Mouse (Mus musculus): ENCODE data around the gene Gm26602. TPM values are rescaled to one million over a fixed set of nuclear protein-coding genes. Genes with fewer than 3 reads are reported as not detected.

The Gm26602 gene
- polyA plus RNA-seq, 1 experiment from 2014 or later = 1.9 TPM

GRCm38 (mm10) chr10:79933145-79933679 lies 22.6 kb downstream of the Gm26602 start:
- H3K27me3 ChIP-seq (ENCODE audit: poor library complexity, severe bottlenecking) = no peaks in the 10 kb centered on the region
- 75% methylated on average over 9 of the region's 9 CpGs for WGBS
- DNase-seq (ENCODE audit: extremely low spot score, low spot score) = no peak
- H3K27ac ChIP-seq = peak overlapping the region; percentile 78
- peak overlapping the region; percentile 25; the same call in 1 of the 2 replicates for H3K4me3 ChIP-seq
- H3K36me3 ChIP-seq (replicated peaks) = peaks cover 72% of the 10 kb centered on the region
- H3K4me1 ChIP-seq = peaks cover 82% of the 10 kb centered on the region
- no peaks in the 10 kb centered on the region for H3K9me3 ChIP-seq

- WGBS = 37% methylated on average over 6 of the region's 6 CpGs
- Histone ChIP-seq H3K27ac (peak overlapping the region; percentile 78), H3K27me3 (ENCODE audit: poor library complexity, severe bottlenecking) (no peaks in the 10 kb centered on the region), H3K9me3 (no peaks in the 10 kb centered on the region), H3K36me3 (replicated peaks) (peaks cover 78% of the 10 kb centered on the region), H3K4me1 (peaks cover 82% of the 10 kb centered on the region), H3K4me3 (0 out of 2 replicates have a peak overlapping the region, but pooled peaks have one; percentile 1)
- DNase-seq (ENCODE audit: extremely low spot score, low spot score) = no peak
These were observed 23.2 kb downstream of the Gm26602 start for GRCm38 (mm10) chr10:79933861-79934260.

GRCm38 (mm10) chr10:79934272-79934721 lies 23.6 kb downstream of the Gm26602 start:
- WGBS = 77% methylated on average over 13 of the region's 13 CpGs
- H3K36me3 ChIP-seq (replicated peaks) = peaks cover 81% of the 10 kb centered on the region

DNA sequence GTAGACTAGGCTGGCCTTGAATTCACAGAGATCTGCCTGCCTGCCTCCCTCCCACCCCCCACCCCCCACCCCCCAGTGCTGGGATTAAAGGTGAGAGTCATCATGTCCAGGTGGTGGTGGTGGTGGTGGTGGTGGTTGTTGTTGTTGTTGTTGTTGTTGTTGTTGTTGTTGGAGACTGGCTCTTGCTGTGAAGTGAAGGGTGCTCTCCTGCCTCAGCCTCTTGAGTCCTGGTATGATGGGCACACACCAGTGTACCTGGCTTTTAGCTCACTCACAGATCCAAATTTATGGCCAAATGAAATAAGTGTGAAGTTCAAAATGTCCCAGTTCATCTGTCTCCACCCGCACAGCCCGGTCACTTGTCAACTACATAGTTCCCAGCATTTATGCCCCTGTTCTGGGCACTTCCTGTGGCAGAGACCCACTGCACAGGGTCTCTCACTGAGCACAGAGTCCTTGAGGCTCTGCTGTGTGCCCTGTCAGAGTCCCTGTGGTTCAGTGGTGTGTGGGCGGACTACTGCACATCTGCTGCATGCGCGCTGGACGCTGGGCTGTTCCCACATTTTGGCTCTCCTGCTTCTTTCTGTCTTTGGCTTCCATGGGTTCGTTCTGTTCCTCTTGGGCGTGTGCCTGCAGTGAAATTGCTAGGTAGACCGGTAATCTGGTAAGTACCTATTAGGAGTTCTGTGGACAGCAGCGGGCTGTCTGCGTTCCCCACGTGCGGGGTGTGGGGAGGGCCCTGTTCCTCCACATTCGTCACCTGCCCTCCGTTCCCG lies 24.3 kb downstream of the Gm26602 start:
- Histone ChIP-seq H3K36me3 (replicated peaks) (peaks cover 88% of the 10 kb centered on the region), H3K27ac (0 out of 2 replicates have a peak overlapping the region, but pooled peaks have one; percentile 78), H3K27me3 (ENCODE audit: poor library complexity, severe bottlenecking) (no peaks in the 10 kb centered on the region)

More at GRCm38 (mm10) chr10:79934272-79934721, 23.6 kb downstream of the Gm26602 start:
- Histone ChIP-seq H3K27me3 (ENCODE audit: poor library complexity, severe bottlenecking) (no peaks in the 10 kb centered on the region), H3K9me3 (no peaks in the 10 kb centered on the region), H3K27ac (peak overlapping the region; percentile 78; the same call in 1 of the 2 replicates), H3K4me1 (peaks cover 82% of the 10 kb centered on the region), H3K4me3 (0 out of 2 replicates have a peak overlapping the region, but pooled peaks have one; percentile 1)
- DNase-seq (ENCODE audit: extremely low spot score, low spot score) = no peak

DNA sequence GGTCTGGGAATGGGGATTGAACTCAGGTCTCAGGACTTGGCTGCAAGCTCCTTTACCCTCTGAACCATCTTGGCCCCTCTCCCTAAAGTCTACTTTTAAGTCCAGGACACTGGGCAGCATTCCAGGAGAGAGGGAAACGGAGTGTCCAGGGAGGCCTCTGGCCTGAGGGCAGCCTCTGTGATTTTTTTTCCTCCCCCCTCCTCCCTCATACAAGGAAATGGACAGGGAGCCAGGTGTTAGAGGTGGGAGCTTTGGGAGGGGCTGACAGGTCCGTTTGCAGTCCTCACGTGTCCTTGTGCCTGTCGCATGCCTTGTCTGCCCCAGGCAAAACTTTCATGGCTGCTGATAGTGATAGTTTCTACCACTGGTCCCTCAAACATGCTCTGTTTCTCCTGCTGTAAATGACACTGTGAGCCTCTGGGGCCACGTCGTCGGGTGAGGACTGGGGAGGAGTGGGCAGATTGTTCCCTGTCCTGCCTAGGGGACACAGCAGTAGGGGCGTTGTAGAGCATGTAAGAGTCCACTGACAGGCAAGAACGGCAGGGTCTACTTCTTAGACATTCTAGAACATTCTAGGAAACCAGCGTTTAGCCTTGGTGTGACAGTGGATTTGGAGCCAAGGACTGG lies 25.7 kb downstream of the Gm26602 start:
- Histone ChIP-seq H3K4me1 (peaks cover 73% of the 10 kb centered on the region), H3K27me3 (ENCODE audit: poor library complexity, severe bottlenecking) (no peaks in the 10 kb centered on the region), H3K27ac (peak overlapping the region; percentile 27; the same call in 1 of the 2 replicates), H3K4me3 (no peak overlapping the region), H3K9me3 (no peaks in the 10 kb centered on the region), H3K36me3 (replicated peaks) (peaks cover 89% of the 10 kb centered on the region)
- 80% methylated on average over 10 of the region's 10 CpGs for WGBS
- DNase-seq (ENCODE audit: extremely low spot score, low spot score) = no peak

More for the DNA sequence above, 24.3 kb downstream of the Gm26602 start:
- Histone ChIP-seq H3K4me1 (peaks cover 82% of the 10 kb centered on the region), H3K9me3 (no peaks in the 10 kb centered on the region), H3K4me3 (0 out of 2 replicates have a peak overlapping the region, but pooled peaks have one; percentile 1)
- no peak for DNase-seq (ENCODE audit: extremely low spot score, low spot score)
- WGBS = 93% methylated on average over 16 of the region's 16 CpGs

DNA sequence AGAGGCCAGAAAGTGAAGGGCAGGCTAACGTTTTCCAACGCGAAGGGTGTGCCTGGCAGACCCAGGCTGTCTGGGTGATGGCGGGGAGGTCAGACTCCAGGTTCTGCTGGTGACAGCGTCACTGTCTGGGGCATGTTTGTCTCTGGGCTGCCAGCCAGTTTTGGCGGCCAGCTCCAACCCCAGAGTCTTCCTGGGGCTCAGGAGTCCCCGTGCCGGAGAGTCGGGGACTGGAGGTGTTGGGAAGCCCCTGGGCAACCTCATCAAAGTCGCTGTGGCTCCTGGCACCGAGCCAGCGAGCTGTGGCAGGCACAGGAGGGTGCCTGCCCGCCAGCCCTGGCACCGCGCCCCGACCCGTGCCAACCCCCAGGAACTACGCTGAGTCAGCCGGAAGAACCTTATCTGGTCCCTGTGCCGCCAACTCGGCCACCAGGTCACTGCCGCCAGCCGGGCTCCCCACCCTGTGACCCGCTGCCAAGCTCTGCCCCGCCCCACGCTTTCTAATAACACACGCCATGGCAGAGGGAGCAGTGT lies 26.3 kb downstream of the Gm26602 start:
- H3K9me3 ChIP-seq = no peaks in the 10 kb centered on the region
- 90% methylated on average over 27 of the region's 27 CpGs for WGBS
- H3K4me3 ChIP-seq = no peak overlapping the region
- H3K27me3 ChIP-seq (ENCODE audit: poor library complexity, severe bottlenecking) = no peaks in the 10 kb centered on the region
- H3K27ac ChIP-seq = peak overlapping the region; percentile 27; the same call in 1 of the 2 replicates
- peaks cover 68% of the 10 kb centered on the region for H3K4me1 ChIP-seq
- DNase-seq (ENCODE audit: extremely low spot score, low spot score) = no peak
- H3K36me3 ChIP-seq (replicated peaks) = peaks cover 89% of the 10 kb centered on the region

GRCm38 (mm10) chr10:79937775-79938526 lies 27.3 kb downstream of the Gm26602 start:
- H3K4me1 ChIP-seq = peaks cover 59% of the 10 kb centered on the region
- DNase-seq (ENCODE audit: extremely low spot score, low spot score) = no peak
- peak overlapping the region; percentile 6; the same call in 1 of the 2 replicates for H3K27ac ChIP-seq
- H3K9me3 ChIP-seq = no peaks in the 10 kb centered on the region
- 60% methylated on average over 11 of the region's 11 CpGs for WGBS
- peaks cover 84% of the 10 kb centered on the region for H3K36me3 ChIP-seq (replicated peaks)
- no peaks in the 10 kb centered on the region for H3K27me3 ChIP-seq (ENCODE audit: poor library complexity, severe bottlenecking)
- peak overlapping the region; percentile 16; the same call in 1 of the 2 replicates for H3K4me3 ChIP-seq

DNA sequence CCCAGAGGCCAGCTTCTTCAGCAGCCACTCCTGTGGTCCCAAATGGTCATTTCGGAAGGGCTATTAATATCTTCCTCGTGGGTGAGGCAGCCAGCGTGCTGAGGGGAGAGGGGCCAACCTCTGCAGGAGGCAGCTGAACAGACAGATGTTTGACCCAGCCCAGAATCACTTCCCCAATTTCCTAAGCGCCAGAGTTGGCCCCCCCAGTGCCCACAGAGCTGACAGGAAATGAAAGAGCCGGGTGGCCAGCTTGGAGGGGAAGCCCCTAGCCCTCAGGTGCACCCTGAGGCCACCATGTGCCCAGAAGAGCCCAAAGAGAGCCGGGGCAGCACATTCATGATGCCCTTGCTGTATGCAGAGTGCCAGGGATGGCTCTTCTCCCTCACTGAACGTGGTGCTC lies 30.1 kb downstream of the Gm26602 start:
- WGBS = 73% methylated on average over 7 of the region's 7 CpGs
- Histone ChIP-seq H3K36me3 (replicated peaks) (peaks cover 62% of the 10 kb centered on the region), H3K27me3 (ENCODE audit: poor library complexity, severe bottlenecking) (no peaks in the 10 kb centered on the region), H3K4me1 (peaks cover 69% of the 10 kb centered on the region), H3K4me3 (no peak overlapping the region), H3K27ac (no peak overlapping the region), H3K9me3 (no peaks in the 10 kb centered on the region)
- no peak for DNase-seq (ENCODE audit: extremely low spot score, low spot score)

GRCm38 (mm10) chr10:79942988-79943387 lies 32.3 kb downstream of the Gm26602 start:
- H3K27me3 ChIP-seq (ENCODE audit: poor library complexity, severe bottlenecking) = no peaks in the 10 kb centered on the region
- H3K4me1 ChIP-seq = peaks cover 75% of the 10 kb centered on the region
- no peaks in the 10 kb centered on the region for H3K9me3 ChIP-seq
- 84% methylated on average over 1 of the region's 1 CpGs for WGBS
- H3K36me3 ChIP-seq (replicated peaks) = peaks cover 61% of the 10 kb centered on the region
- no peak for DNase-seq (ENCODE audit: extremely low spot score, low spot score)
- peak overlapping the region; percentile 85; the same call in 1 of the 2 replicates for H3K27ac ChIP-seq
- H3K4me3 ChIP-seq = no peak overlapping the region; the same call in 1 of the 2 replicates

DNA sequence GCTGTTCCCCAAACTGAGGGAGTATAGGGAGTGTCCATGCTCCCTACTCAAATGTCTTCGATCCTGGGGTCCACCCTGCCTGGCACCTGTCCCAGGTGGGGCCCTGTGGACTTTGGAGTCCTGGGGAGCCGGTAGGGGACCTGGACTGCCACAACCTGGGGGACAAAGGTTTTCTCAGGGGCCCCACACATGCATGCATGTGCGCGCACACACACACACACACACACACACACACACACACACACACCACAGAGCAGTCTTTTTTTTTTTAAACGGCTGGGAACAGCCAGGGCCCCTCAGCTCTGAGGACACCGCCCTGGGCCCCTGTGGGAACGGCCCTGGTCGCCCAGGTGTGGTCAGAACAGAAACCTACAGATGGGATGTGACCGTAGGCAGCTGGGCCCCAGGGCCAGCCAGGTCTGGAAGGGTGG lies 32.8 kb downstream of the Gm26602 start:
- no peaks in the 10 kb centered on the region for H3K9me3 ChIP-seq
- H3K4me1 ChIP-seq = peaks cover 72% of the 10 kb centered on the region
- DNase-seq (ENCODE audit: extremely low spot score, low spot score) = no peak
- peak overlapping the region; percentile 85; the same call in 1 of the 2 replicates for H3K27ac ChIP-seq
- 88% methylated on average over 9 of the region's 9 CpGs for WGBS
- H3K36me3 ChIP-seq (replicated peaks) = peaks cover 59% of the 10 kb centered on the region
- no peaks in the 10 kb centered on the region for H3K27me3 ChIP-seq (ENCODE audit: poor library complexity, severe bottlenecking)
- H3K4me3 ChIP-seq = no peak overlapping the region

DNA sequence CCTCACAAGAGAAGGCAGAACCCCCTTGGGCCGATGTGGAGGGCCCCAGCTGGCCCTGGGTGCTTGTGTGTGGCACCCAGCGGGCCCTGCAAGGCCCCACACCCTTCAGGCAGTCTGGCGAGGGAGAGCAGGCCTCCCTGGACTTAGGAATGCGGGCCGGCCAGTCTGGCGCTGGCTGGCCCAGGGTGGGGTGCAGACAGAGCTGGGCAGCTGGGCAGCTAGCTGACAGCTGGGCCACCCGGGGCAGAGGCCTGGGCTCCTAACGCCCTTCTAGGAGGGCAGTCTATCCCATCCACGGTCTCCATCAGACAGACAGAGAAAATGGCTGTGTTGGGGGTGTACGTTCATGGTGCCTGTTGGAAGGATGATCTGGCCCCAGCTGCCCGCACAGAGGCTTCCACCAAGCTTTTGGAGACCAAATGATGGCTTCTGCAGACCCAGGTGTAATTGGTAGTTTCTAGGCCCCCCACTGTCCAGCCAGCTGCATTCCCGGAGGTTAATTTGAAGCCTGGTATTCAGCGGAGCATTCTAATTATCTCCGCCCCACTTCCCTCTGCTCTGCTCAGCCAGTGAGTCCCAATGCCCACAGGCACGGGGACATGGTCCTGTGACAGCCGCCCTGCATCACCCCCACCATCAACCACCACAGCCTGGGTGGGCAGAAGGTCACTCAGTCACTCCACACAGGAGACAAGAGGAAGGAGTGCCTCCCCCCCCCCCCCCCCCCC lies 35.0 kb downstream of the Gm26602 start:
- peak overlapping the region; percentile 85 for H3K27ac ChIP-seq
- peak overlapping the region; percentile 34 for H3K4me3 ChIP-seq
- 15% methylated on average over 16 of the region's 16 CpGs for WGBS
- H3K4me1 ChIP-seq = peaks cover 57% of the 10 kb centered on the region
- peaks cover 62% of the 10 kb centered on the region for H3K36me3 ChIP-seq (replicated peaks)
- no peaks in the 10 kb centered on the region for H3K9me3 ChIP-seq
- DNase-seq (ENCODE audit: extremely low spot score, low spot score) = peak; percentile 68
- 0 out of 2 replicates have a peak, but pooled peaks cover 4% of the 10 kb centered on the region for H3K27me3 ChIP-seq (ENCODE audit: poor library complexity, severe bottlenecking)

All from forebrain, embryonic 10.5 days (tissue).